Mouse (Mus musculus) E14TG2a.4 (cell line): ENCODE measurements at regions not wholly inside any gene's neighbourhood (a gene's known extent, or its start where the extent isn't known, plus 50 kb on each side); places are given as distances from the start of the nearest gene placed in this dataset.

Experiments
- H3K27me3 ChIP-seq: 2 replicates; pipeline ENCODE4 v1.6.1; 2014; ENCODE audit warnings: low read length, control low read depth; ENCODE audit not compliant: insufficient read depth
- H3K36me3 ChIP-seq: 2 replicates; pipeline ENCODE4 v1.6.1; 2014; ENCODE audit warnings: low read length, control low read depth; ENCODE audit not compliant: insufficient read depth
- H3K4me1 ChIP-seq: replicated peaks from 2 replicates; pipeline ENCODE4 v1.6.1; 2014; ENCODE audit warnings: low read depth, low read length, control low read depth
- H3K4me3 ChIP-seq: replicated peaks from 2 replicates; pipeline ENCODE4 v1.5.1; 2014; ENCODE audit warnings: mild to moderate bottlenecking, low read length
- H3K9me3 ChIP-seq: 2 replicates; pipeline ENCODE4 v1.6.1; 2014; ENCODE audit warnings: low read length, control low read depth
- CTCF ChIP-seq: conservative IDR thresholded peaks from 2 replicates; pipeline ENCODE4 v1.5.1; 2014; ENCODE audit warnings: low read length
- NANOG ChIP-seq: IDR thresholded peaks from 2 replicates; pipeline ENCODE4 v1.6.1; 2014; ENCODE audit warnings: borderline replicate concordance, low read length, mixed read lengths
- POU5F1 ChIP-seq: IDR thresholded peaks from 2 replicates; pipeline ENCODE4 v1.6.1; 2014; ENCODE audit warnings: low read length, borderline replicate concordance

DNA sequence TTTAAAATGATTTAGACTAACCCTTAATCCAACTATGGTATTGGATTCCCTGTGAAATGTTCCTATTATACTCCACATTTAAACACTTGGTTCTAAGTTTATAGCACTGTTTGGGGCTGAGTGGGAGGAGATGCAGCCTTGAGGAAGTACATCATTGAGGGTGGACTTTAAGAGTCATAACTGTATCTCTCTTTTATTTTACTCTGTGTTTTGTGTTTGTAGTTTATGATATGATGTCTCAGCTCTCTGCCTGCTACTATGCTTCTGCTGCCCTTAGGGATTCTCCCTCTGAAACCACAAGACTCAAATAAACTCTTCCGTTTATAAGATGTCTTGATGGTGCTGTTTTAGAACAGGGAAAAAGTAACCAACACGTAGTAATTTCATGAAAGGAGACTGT is 797.7 kb upstream of the Sel1l start:
- Histone ChIP-seq H3K36me3 (no peaks in the 10 kb centered on the region), H3K4me3 (no peak overlapping the region), H3K9me3 (peaks cover 20% of the 10 kb centered on the region), H3K27me3 (no peaks in the 10 kb centered on the region), H3K4me1 (no peaks in the 10 kb centered on the region)
- no peak for TF ChIP-seq NANOG
- no peak for TF ChIP-seq POU5F1
- no peak for TF ChIP-seq CTCF

DNA sequence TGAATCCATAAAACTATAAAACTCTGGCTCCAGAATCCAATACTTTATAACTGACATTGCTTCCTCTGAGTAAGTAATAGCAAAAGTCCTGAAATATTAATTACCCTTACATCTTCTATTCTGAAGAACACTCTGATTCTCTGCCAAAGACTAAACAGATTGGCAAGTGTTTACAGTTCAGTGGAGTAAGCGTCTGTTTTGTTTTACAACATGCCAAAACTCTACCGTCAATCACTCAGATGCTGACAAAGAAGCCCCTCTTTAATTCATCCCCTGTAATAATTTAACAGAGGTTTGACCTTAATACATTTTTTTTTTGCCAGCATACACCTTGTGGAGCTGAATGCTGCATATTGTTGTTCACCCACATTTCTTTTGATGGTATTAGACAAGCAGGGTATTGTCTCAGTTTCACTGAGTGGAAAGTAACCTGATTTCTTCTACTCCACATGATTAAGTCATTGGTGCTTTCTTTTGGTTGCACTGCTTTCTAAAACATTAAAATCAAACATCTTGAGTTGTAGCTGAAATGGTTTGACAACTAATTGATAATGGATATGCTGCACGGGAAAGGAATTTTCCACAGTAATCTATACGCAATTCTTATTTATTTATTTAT is 796.2 kb upstream of the Sel1l start:
- H3K4me1 ChIP-seq = no peaks in the 10 kb centered on the region
- TF ChIP-seq NANOG (no peak), POU5F1 (no peak), CTCF (no peak)
- peaks cover 13% of the 10 kb centered on the region for H3K9me3 ChIP-seq
- no peaks in the 10 kb centered on the region for H3K27me3 ChIP-seq
- H3K4me3 ChIP-seq = no peak overlapping the region
- no peaks in the 10 kb centered on the region for H3K36me3 ChIP-seq

DNA sequence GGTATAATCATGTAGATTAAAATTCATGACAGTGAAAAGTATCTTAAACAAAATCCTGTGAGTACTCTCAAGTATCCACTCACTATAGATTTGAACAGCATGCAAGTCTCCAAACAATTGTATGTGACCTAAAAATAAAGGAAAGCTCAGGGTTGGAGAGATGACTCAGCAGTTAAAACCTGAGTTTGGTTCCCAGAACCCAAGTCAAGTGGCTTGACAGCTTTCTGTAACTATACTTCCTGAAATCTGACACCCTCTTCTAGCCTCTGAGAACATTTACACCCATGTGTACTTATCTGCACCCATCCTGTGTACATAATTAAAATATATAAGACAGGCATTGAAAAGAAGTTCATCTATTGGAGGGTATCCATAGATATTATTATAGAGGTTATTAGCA is 770.2 kb upstream of the Sel1l start:
- TF ChIP-seq CTCF = no peak
- no peak for TF ChIP-seq POU5F1
- no peak for TF ChIP-seq NANOG
- no peak overlapping the region for H3K4me3 ChIP-seq
- H3K4me1 ChIP-seq = 0 out of 2 replicates have a peak, but pooled peaks cover 2% of the 10 kb centered on the region

DNA sequence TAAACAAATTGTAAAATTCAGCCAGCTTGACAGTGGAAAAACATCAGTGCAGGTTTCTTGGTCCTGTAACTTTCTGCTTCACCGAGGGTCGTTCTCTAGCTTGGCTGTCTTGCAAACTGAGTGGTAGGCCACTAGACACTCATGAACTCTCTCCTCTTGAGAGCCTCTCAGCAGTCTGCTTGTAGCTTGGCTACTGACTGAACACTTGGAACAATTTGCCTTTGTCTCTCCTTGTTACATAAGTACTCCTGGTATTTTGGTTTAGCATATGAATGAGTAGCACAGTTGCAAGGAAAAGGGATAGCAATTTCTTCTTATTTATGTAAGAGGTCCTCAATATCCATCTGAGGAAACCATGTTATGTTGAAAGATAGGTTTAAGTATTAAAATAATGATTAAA is 769.6 kb upstream of the Sel1l start:
- Histone ChIP-seq H3K9me3 (peaks cover 5% of the 10 kb centered on the region; the same call in 1 of the 2 replicates), H3K4me3 (no peak overlapping the region), H3K4me1 (0 out of 2 replicates have a peak, but pooled peaks cover 2% of the 10 kb centered on the region), H3K27me3 (no peaks in the 10 kb centered on the region), H3K36me3 (no peaks in the 10 kb centered on the region)
- TF ChIP-seq CTCF (no peak), NANOG (no peak), POU5F1 (no peak)

More for the DNA sequence above, 770.2 kb upstream of the Sel1l start:
- Histone ChIP-seq H3K9me3 (peaks cover 5% of the 10 kb centered on the region; the same call in 1 of the 2 replicates), H3K36me3 (no peaks in the 10 kb centered on the region), H3K27me3 (no peaks in the 10 kb centered on the region)

DNA sequence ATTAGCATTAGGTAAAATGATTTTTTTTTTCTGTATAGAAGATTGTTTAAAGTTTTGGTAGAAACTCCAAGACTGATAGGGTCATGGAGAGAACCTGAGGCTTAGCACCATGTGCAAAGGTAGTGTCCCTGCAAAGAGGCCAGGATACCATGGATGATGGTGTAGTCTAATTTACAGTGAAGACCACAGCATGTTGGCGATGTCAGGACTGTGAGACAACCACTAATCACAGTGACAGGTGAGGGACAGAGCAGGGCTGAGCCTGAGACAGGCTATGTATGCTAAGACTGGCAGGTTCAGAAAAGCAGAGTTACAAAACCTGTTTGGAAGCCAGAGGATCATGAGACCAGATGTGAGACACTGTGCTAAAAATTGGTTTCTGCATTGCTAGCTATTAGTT is 752.7 kb upstream of the Sel1l start:
- Histone ChIP-seq H3K9me3 (no peaks in the 10 kb centered on the region), H3K36me3 (no peaks in the 10 kb centered on the region), H3K27me3 (no peaks in the 10 kb centered on the region), H3K4me3 (no peak overlapping the region), H3K4me1 (no peaks in the 10 kb centered on the region)
- TF ChIP-seq POU5F1 = no peak
- no peak for TF ChIP-seq NANOG
- no peak for TF ChIP-seq CTCF

DNA sequence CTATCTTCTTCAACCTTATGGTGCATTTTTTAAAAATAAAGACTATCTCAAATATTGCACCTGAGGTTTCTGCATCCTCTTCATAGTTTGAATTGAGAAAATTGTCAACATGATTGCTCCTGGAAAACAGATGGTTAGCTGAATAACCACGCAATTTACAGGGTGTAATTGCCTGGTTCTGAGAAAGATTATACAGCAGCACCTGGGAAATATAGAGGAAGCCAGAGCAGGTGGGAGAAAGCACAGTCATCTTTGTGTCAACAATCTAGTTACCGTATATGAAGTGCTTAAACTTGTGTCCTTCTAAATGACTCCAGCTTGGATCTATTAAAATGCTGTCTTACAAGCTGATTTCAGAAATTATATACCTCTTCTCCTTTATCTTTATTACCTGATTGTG is 740.8 kb upstream of the Sel1l start:
- TF ChIP-seq NANOG (no peak), POU5F1 (no peak), CTCF (no peak)
- Histone ChIP-seq H3K36me3 (no peaks in the 10 kb centered on the region), H3K4me1 (no peaks in the 10 kb centered on the region), H3K27me3 (no peaks in the 10 kb centered on the region), H3K9me3 (no peaks in the 10 kb centered on the region), H3K4me3 (no peak overlapping the region)

DNA sequence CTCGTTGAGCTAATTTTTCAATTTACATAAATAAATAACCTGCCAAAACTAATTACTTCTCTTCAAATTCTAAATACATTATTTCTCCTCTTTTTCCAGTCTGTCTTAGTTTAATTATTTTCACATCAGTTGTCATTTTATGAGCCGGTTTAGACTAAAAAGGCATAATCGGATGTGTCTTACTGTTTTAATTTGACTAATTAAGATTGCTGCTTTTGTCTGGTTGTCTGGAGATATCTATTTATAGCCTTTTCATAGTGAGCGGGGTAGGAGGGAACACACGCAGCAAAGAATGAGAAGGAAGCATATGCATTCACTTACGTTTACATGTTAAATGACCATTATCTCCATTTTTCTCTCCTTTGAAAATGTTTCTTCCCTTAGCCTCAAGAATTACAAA is 740.3 kb upstream of the Sel1l start:
- Histone ChIP-seq H3K4me3 (no peak overlapping the region), H3K27me3 (no peaks in the 10 kb centered on the region), H3K9me3 (no peaks in the 10 kb centered on the region), H3K36me3 (no peaks in the 10 kb centered on the region), H3K4me1 (no peaks in the 10 kb centered on the region)
- TF ChIP-seq NANOG = no peak
- no peak for TF ChIP-seq POU5F1
- no peak for TF ChIP-seq CTCF

DNA sequence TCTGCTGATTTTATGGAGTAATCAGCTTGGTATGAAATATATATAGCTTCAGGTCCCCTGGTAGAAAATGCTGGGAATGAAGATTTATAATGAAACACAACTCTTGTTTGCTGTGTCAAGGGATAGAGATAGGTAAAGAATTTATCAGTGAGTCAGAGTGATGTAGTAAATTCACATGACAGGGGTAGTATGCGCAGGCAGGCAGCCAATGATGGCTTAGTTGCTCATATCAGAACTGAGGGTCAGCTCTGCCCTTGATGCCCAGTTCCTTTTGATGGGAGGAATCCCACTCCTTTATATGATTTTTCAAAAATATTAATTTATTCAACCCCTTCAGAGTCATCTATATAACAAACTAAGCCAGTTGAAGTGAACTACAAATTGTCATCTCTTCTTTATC is 729.6 kb upstream of the Sel1l start:
- Histone ChIP-seq H3K4me3 (no peak overlapping the region), H3K27me3 (no peaks in the 10 kb centered on the region), H3K4me1 (no peaks in the 10 kb centered on the region), H3K36me3 (no peaks in the 10 kb centered on the region), H3K9me3 (no peaks in the 10 kb centered on the region)
- TF ChIP-seq POU5F1 (no peak), NANOG (no peak), CTCF (no peak)
